Mouse (Mus musculus): ENCODE results near the gene Tspan10.

Tspan10 gene

GRCm38 (mm10) chr11:120493351-120493750, 50.9 kb downstream of the Tspan10 start:
- peak; percentile 41 to 46 for DNase-seq

DNA sequence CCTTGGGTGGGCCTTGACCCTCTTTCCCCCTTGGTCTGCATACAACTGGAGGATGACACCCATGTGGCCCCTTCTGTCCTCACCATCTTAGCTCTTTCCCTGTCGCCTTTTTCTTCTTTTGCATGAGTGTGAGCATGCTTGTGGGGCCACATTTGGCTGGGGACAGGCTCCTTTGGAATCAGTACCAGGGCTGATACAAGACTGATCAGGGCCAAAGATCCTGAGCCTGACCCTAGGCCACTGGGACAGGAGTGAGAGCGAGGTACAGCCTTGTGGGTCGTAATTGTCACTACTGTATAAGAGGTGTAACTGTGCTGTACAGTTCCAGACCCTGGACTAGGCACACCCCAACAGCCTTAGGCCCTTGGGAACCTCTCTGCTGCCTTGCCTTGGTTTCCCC, 51.5 kb downstream of the Tspan10 start:
- DNase-seq: no peak
